Mouse (Mus musculus) intestine, embryonic 15.5 days (tissue): ENCODE measurements around the gene Prdm13. TPM values are rescaled to one million over a fixed set of nuclear protein-coding genes. Genes with fewer than 3 reads are reported as not detected.

Experiments
- ATAC-seq: fragments of 200-750 bp; cut with Nextera tagmentation; 2 replicates; pipeline ENCODE4 v1.8.0; 2017; ENCODE audit warnings: moderate TSS enrichment, moderate library complexity
- H3K27ac ChIP-seq: fragments of 300-500 bp; sonication (generic); 2 replicates; pipeline ENCODE4 v1.5.1; 2015; ENCODE audit warnings: mild to moderate bottlenecking, inconsistent platforms
- H3K27me3 ChIP-seq: fragments of 300-500 bp; sonication (generic); replicated peaks from 2 replicates; pipeline ENCODE4 v1.6.1; 2015; ENCODE audit warnings: inconsistent platforms
- H3K36me3 ChIP-seq: fragments of 300-500 bp; sonication (generic); 2 replicates; pipeline ENCODE4 v1.6.1; 2015; ENCODE audit warnings: inconsistent platforms
- H3K4me1 ChIP-seq: fragments of 300-500 bp; sonication (generic); replicated peaks from 2 replicates; pipeline ENCODE4 v1.6.1; 2015; ENCODE audit warnings: inconsistent platforms
- H3K4me2 ChIP-seq: fragments of 300-500 bp; sonication (generic); replicated peaks from 2 replicates; pipeline ENCODE4 v1.6.1; 2015; ENCODE audit warnings: mild to moderate bottlenecking, inconsistent platforms
- H3K4me3 ChIP-seq: fragments of 300-500 bp; sonication (generic); replicated peaks from 2 replicates; pipeline ENCODE4 v1.5.1; 2015; ENCODE audit warnings: inconsistent platforms
- H3K9ac ChIP-seq: fragments of 300-500 bp; sonication (generic); 2 replicates; pipeline ENCODE4 v1.6.1; 2015; ENCODE audit warnings: inconsistent platforms
- H3K9me3 ChIP-seq: fragments of 300-500 bp; sonication (generic); 2 replicates; pipeline ENCODE4 v1.6.1; 2016; ENCODE audit warnings: inconsistent platforms
- whole genome bisulfite sequencing: fragments of 180-500 bp; shearing (Covaris S2); methylation state at CpG from one replicate; pipeline ENCODE4 v1.1.7; 2015; 5-methylcytosine and 5-hydroxymethylcytosine counted together
- polyA plus RNA-seq: library from polyadenylated mRNA; unstranded; fragments of >200 nt; fragmentation: Nextera tagmentation; extraction: Ambion mirVana; gene quantifications from 2 replicates; pipeline ENCODE4 v1.2.1, GENCODE M21; 2015

Gene Prdm13
- polyA plus RNA-seq, 1 experiment from 2014 or later: not detected

DNA sequence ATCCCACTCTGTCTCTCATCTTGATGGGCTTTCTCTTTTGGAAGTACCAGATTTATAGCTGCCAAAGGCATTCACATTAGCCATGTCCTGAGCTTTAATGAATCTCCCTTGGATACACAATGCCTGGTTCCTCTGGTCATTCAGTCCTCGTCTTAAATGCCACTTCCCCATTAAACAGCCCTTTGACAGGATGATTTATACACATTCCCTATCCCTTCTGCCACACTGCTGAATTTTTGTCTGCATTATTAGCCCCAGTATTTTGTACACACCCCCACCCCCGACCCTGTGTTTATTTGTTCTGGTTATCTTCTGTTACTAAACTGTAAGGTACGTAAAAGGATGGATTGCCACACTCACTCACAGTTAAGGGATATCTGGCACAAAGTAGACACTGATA lies 27.6 kb downstream of the Prdm13 start:
- no peak overlapping the region for H3K9ac ChIP-seq
- no peak overlapping the region for H3K27ac ChIP-seq
- H3K9me3 ChIP-seq: no peaks in the 10 kb centered on the region
- no peaks in the 10 kb centered on the region for H3K36me3 ChIP-seq
- 28% methylated on average over 3 of the region's 3 CpGs for WGBS
- H3K4me1 ChIP-seq: no peaks in the 10 kb centered on the region
- no peaks in the 10 kb centered on the region for H3K27me3 ChIP-seq
- H3K4me2 ChIP-seq: no peak overlapping the region
- ATAC-seq: no peak
- H3K4me3 ChIP-seq: no peak overlapping the region

DNA sequence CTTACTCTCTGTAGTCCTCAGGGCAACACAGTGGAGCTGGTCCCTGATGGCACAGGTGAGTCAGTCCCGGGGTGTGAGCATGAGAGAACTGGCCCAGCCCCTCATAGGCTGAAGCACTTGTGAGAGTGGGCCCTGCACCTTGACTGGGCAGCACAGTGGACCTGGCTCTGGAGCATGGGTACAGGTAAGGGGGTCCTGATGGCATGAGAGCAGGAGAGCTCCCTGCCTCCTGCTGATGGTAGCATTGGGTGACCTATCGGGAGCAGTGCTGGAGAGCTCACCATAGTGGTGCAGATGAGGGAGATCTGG lies 56.5 kb downstream of the Prdm13 start:
- Histone ChIP-seq H3K27me3 (no peaks in the 10 kb centered on the region), H3K36me3 (no peaks in the 10 kb centered on the region), H3K4me1 (no peaks in the 10 kb centered on the region), H3K27ac (no peak overlapping the region), H3K4me2 (no peak overlapping the region), H3K9ac (no peak overlapping the region), H3K9me3 (no peaks in the 10 kb centered on the region), H3K4me3 (no peak overlapping the region)
- 82% methylated on average over 2 of the region's 2 CpGs for WGBS
- ATAC-seq: no peak

GRCm38 (mm10) chr4:21628367-21629274 lies 57.1 kb downstream of the Prdm13 start:
- Histone ChIP-seq H3K4me3 (no peak overlapping the region), H3K27ac (no peak overlapping the region), H3K4me1 (no peaks in the 10 kb centered on the region), H3K36me3 (no peaks in the 10 kb centered on the region), H3K4me2 (no peak overlapping the region), H3K9me3 (no peaks in the 10 kb centered on the region), H3K27me3 (no peaks in the 10 kb centered on the region), H3K9ac (no peak overlapping the region)
- 52% methylated on average over 3 of the region's 3 CpGs for WGBS
- no peak for ATAC-seq

Other genes with a start within 250 kb of the Prdm13 start
- gene Ccnc, start 41.7 kb upstream of the Prdm13 start, polyA plus RNA-seq: 36.8 and 37.4 TPM in 2 replicates
- gene Usp45, start 81.2 kb upstream of the Prdm13 start, polyA plus RNA-seq: 7.0 and 7.6 TPM in 2 replicates
- 14.6 and 15.2 TPM in 2 replicates for gene Tstd3, start 81.2 kb upstream of the Prdm13 start, polyA plus RNA-seq
- 101 and 102 TPM in 2 replicates for gene Pnisr, start 161.6 kb upstream of the Prdm13 start, polyA plus RNA-seq
- gene Coq3, start 193.7 kb upstream of the Prdm13 start, polyA plus RNA-seq: 16.7 and 17.5 TPM in 2 replicates
- gene Faxc, start 245.4 kb upstream of the Prdm13 start, polyA plus RNA-seq: 3.7 and 3.8 TPM in 2 replicates